Mouse (Mus musculus) embryonic facial prominence, embryonic 13.5 days (tissue): ENCODE data around the gene Atad1. TPM values are rescaled to one million over a fixed set of nuclear protein-coding genes. Genes with fewer than 3 reads are reported as not detected.
"Not testable (repeated sequence)": the region's sequence is repeated elsewhere in the genome, so short reads cannot be mapped to it uniquely, and the experiment has no call there.

Experiments used
- ATAC-seq: fragments of 200-750 bp; cut with Nextera tagmentation; 2 replicates; pipeline ENCODE4 v1.8.0; 2017; ENCODE audit warnings: low read depth; ENCODE audit not compliant: insufficient number of reproducible peaks, insufficient read depth, low FRiP score, low TSS enrichment
- H3K27ac ChIP-seq: fragments of 300-500 bp; sonication (generic); 2 replicates; pipeline ENCODE4 v1.5.1; 2015; ENCODE audit warnings: moderate library complexity, mild to moderate bottlenecking, inconsistent platforms
- H3K27me3 ChIP-seq: fragments of 300-500 bp; sonication (generic); 2 replicates; pipeline ENCODE4 v1.6.1; 2015; ENCODE audit warnings: mild to moderate bottlenecking, inconsistent platforms
- H3K36me3 ChIP-seq: fragments of 300-500 bp; sonication (generic); 2 replicates; pipeline ENCODE4 v1.6.1; 2015; ENCODE audit warnings: mild to moderate bottlenecking, inconsistent platforms
- H3K4me1 ChIP-seq: fragments of 300-500 bp; sonication (generic); 2 replicates; pipeline ENCODE4 v1.6.1; 2015; ENCODE audit warnings: inconsistent platforms
- H3K4me2 ChIP-seq: fragments of 300-500 bp; sonication (generic); 2 replicates; pipeline ENCODE4 v1.6.1; 2015; ENCODE audit warnings: moderate library complexity, mild to moderate bottlenecking, inconsistent platforms
- H3K4me3 ChIP-seq: fragments of 300-500 bp; sonication (generic); 2 replicates; pipeline ENCODE4 v1.5.1; 2015; ENCODE audit warnings: mild to moderate bottlenecking, inconsistent platforms
- H3K9ac ChIP-seq: fragments of 300-500 bp; sonication (generic); 2 replicates; pipeline ENCODE4 v1.6.1; 2015; ENCODE audit warnings: mild to moderate bottlenecking, inconsistent platforms
- H3K9me3 ChIP-seq: fragments of 300-500 bp; sonication (generic); 2 replicates; pipeline ENCODE4 v1.6.1; 2016; ENCODE audit warnings: inconsistent platforms
- WGBS: fragments of 180-500 bp; shearing (Covaris S2); methylation state at CpG from one replicate; pipeline ENCODE4 v1.1.7; 2015; ENCODE audit warnings: mixed read lengths; 5-methylcytosine and 5-hydroxymethylcytosine counted together
- polyA plus RNA-seq: library from polyadenylated mRNA; unstranded; fragments of >200 nt; fragmentation: Nextera tagmentation; extraction: Ambion mirVana; gene quantifications from 2 replicates; pipeline ENCODE4 v1.2.1, GENCODE M21; 2015

Atad1 gene
- 67.0 and 68.3 TPM in 2 replicates for polyA plus RNA-seq

GRCm38 (mm10) chr19:32739686-32740085 is at the start of gene Atad1:
Gene Atad1, minus strand, starts transcription at chr19:32739786.
- no peak for ATAC-seq
- 94% methylated on average over 4 of the region's 4 CpGs for WGBS
- H3K4me3 ChIP-seq: no peak within 1 kb of the TSS
- H3K9ac ChIP-seq: no peak within 1 kb of the TSS
- H3K4me1 ChIP-seq: no peaks in the 10 kb centered on the region
- H3K27ac ChIP-seq: no peak within 1 kb of the TSS
- H3K36me3 ChIP-seq: no peaks in the 10 kb centered on the region
- H3K9me3 ChIP-seq: no peaks in the 10 kb centered on the region; the same call in 1 of the 2 replicates
- H3K27me3 ChIP-seq: no peaks in the 10 kb centered on the region
- H3K4me2 ChIP-seq: no peak within 1 kb of the TSS

DNA sequence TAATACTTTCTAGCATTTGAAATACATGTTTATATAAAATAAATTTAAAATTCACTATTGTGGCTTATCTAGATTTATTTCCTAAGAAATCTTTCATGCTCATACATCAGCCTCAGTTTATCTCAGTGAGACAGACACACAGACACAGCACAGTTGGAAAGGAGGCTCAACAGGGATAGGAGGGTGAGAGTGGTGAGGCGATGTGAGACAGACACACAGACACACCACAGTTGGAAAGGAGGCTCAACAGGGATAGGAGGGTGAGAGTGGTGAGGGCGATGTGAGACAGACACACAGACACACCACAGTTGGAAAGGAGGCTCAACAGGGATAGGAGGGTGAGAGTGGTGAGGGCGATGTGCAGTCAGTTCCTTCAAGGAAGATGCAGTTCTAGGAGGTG is 48.4 kb upstream of the Atad1 start:
- WGBS: 94% methylated on average over 3 of the region's 3 CpGs

DNA sequence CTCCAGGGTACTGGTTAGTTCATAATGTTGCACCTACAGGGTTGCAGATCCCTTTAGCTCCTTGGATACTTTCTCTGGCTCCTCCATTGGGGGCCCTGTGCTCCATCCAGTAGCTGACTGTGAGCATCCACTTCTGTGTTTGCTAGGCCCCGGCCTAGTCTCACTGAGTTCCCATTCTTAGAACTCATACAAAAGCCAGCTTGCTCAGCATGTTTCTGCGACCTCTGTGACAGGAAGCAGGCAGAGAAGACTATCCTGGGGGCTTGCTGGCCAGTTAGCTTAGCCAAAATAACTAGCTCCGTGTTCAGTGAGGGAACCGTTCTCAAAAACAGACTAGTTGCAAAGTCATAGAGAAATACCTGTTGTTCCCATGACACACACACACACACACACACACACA is 47.8 kb upstream of the Atad1 start:
- H3K4me2 ChIP-seq, ATAC-seq, H3K27me3 ChIP-seq, H3K36me3 ChIP-seq, H3K27ac ChIP-seq, H3K4me3 ChIP-seq, H3K9me3 ChIP-seq, H3K9ac ChIP-seq: not testable (repeated sequence)
- peaks cover 24% of the 10 kb centered on the region for H3K4me1 ChIP-seq
- WGBS: 40% methylated on average over 4 of the region's 4 CpGs

More for the DNA sequence above, 48.4 kb upstream of the Atad1 start:
- ATAC-seq, H3K36me3 ChIP-seq, H3K4me3 ChIP-seq, H3K9me3 ChIP-seq, H3K27ac ChIP-seq, H3K4me2 ChIP-seq, H3K27me3 ChIP-seq, H3K9ac ChIP-seq: not testable (repeated sequence)
- peaks cover 23% of the 10 kb centered on the region for H3K4me1 ChIP-seq

DNA sequence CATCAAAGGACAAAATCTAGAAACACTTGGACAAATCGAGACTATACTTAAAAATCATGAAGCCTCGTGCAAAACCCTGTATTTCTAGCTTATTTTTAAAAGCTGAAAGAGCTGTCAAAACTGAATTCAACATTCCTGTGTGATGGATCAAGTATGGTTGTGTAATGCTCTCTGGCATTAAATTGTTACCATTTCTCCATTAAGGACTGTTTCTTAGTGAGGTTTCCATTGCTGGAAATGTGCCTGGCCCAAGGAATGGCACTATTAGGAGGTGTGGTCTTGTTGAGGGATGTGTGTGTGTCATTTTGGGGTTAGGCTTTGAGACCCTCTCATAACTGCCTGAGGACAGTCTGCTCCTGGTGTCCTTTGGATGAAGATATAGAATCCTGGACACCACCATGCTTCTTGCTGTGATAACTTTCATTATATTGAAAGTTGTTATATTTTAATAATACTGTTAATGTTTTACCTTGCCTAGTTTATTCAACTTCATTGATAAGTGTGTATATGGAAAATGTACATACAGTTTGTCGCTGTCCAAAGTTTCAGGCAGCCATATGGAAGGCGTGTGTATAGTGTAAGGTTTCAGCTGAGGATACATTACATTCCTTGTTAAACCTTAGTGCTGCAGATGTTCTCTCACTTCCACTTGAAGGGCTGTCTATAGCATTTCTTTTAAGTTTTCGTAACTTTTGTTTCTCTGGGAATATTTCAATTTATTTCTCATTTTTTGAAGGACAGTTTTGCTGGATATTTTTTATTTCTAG is 41.9 kb upstream of the Atad1 start:
- no peak overlapping the region for H3K27ac ChIP-seq
- H3K9me3 ChIP-seq: no peaks in the 10 kb centered on the region
- H3K4me2 ChIP-seq: no peak overlapping the region
- H3K4me1 ChIP-seq: peaks cover 9% of the 10 kb centered on the region
- ATAC-seq: no peak
- peaks cover 7% of the 10 kb centered on the region; the same call in 1 of the 2 replicates for H3K36me3 ChIP-seq
- no peak overlapping the region for H3K9ac ChIP-seq
- WGBS: 55% methylated on average over 5 of the region's 5 CpGs
- H3K4me3 ChIP-seq: no peak overlapping the region
- no peaks in the 10 kb centered on the region for H3K27me3 ChIP-seq

DNA sequence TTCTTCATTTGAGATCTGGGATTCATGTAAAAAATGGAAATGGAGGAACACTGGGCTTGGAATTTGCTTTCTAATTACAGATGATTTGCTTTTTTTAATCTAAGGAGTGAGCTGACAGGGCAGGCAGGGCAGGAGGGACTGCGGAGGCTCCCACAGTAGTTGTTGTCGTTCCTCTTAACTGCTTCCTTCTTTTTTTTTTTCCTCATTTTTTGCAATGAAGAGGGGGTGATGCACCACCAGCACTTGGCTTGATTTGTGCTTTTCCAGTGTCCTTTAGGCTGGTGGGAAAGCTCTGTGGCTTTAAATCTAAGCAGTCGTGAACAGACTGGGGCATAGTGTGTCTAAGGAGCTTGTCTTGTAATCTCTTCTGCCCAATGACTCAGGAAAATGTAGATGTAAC is 39.5 kb upstream of the Atad1 start:
- H3K9me3 ChIP-seq: no peaks in the 10 kb centered on the region
- H3K9ac ChIP-seq: no peak overlapping the region
- no peak overlapping the region for H3K27ac ChIP-seq
- ATAC-seq: no peak
- no peaks in the 10 kb centered on the region for H3K27me3 ChIP-seq
- H3K4me3 ChIP-seq: no peak overlapping the region
- H3K4me2 ChIP-seq: no peak overlapping the region
- no peaks in the 10 kb centered on the region for H3K36me3 ChIP-seq
- H3K4me1 ChIP-seq: peaks cover 9% of the 10 kb centered on the region
- 63% methylated on average over 3 of the region's 3 CpGs for WGBS

DNA sequence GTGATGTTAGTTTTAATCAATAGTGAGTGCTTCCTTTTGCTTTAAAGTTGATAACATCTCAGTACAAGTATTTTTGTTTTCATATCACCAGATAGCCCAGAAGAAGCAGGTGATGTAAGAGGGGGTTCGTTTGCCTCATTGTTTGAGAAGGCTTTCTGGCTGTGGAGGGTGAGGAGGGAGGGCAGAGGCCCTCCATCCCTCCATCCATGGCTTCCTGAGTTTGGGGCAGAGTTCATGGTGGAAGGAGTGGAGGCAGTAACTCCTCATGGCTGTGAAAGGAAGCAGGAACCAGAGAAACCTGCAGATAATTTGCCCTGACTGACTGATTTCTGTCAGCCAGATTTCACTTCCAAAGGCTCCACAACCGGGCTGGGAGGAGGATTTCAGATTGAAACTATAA is 38.8 kb upstream of the Atad1 start:
- H3K4me2 ChIP-seq: no peak overlapping the region
- peaks cover 9% of the 10 kb centered on the region for H3K4me1 ChIP-seq
- no peak overlapping the region for H3K27ac ChIP-seq
- H3K9ac ChIP-seq: no peak overlapping the region
- H3K4me3 ChIP-seq: no peak overlapping the region
- no peak for ATAC-seq
- no peaks in the 10 kb centered on the region for H3K9me3 ChIP-seq
- 29% methylated on average over 2 of the region's 2 CpGs for WGBS
- H3K27me3 ChIP-seq: no peaks in the 10 kb centered on the region
- peaks cover 4% of the 10 kb centered on the region for H3K36me3 ChIP-seq

DNA sequence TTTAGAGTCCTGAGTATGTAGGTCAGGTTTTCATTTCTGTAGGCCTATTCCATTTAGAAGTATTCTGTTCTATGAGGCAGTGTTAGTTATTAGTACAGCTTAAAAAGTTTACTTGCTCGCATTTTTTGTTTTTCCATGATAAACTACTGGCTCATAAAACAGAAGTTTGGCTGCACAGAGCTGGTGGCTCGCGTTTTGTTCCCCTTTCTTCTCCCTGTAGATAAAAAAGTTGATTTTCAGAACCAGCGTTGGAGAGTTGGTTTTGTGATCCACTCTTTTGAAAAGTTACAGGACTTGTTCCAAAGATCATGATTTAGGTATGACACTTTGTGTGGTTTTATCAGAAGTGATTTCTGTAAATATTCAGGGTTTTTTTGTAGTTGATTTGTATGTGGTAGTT is 22.9 kb upstream of the Atad1 start:
- peaks cover 20% of the 10 kb centered on the region for H3K4me1 ChIP-seq
- H3K9ac ChIP-seq: no peak overlapping the region
- no peak overlapping the region for H3K4me3 ChIP-seq
- no peaks in the 10 kb centered on the region for H3K27me3 ChIP-seq
- H3K27ac ChIP-seq: no peak overlapping the region
- H3K4me2 ChIP-seq: peak overlapping the region; percentile 24
- 79% methylated on average over 4 of the region's 4 CpGs for WGBS
- H3K9me3 ChIP-seq: no peaks in the 10 kb centered on the region
- H3K36me3 ChIP-seq: peaks cover 16% of the 10 kb centered on the region
- no peak for ATAC-seq

GRCm38 (mm10) chr19:32761162-32761561 is 21.6 kb upstream of the Atad1 start:
- WGBS: 50% methylated on average over 4 of the region's 4 CpGs
- H3K27me3 ChIP-seq: no peaks in the 10 kb centered on the region
- peaks cover 20% of the 10 kb centered on the region for H3K4me1 ChIP-seq
- no peak overlapping the region for H3K9ac ChIP-seq
- H3K9me3 ChIP-seq: no peaks in the 10 kb centered on the region
- H3K4me2 ChIP-seq: peak overlapping the region; percentile 91
- peak overlapping the region; percentile 41 for H3K4me3 ChIP-seq
- no peak overlapping the region for H3K27ac ChIP-seq
- H3K36me3 ChIP-seq: peaks cover 12% of the 10 kb centered on the region
- no peak for ATAC-seq

DNA sequence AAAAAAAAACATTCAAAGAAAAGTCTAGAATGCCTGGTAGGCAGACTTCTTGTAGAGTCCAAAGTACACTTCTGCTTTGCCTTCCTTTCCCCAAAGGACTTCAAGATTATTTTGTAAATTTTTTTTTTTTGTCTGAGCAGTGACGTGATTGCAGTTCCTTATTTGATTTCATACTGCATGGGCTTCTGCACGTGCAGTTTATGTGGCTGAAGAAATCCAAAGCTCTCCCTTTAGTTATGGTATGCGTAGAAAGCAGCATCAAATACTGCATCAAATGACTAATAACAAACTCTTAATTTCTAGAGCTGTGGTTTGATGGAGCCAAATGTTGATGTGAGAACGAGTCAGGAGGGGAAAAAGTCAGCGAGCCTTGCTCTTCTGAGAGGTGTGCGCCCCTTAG is 20.9 kb upstream of the Atad1 start:
- Histone ChIP-seq H3K36me3 (0 out of 2 replicates have a peak, but pooled peaks cover 7% of the 10 kb centered on the region), H3K27ac (no peak overlapping the region), H3K9ac (peak overlapping the region; percentile 61; the same call in 1 of the 2 replicates), H3K27me3 (0 out of 2 replicates have a peak, but pooled peaks cover under 1% of the 10 kb centered on the region), H3K9me3 (no peaks in the 10 kb centered on the region), H3K4me3 (peak overlapping the region; percentile 41), H3K4me1 (peaks cover 22% of the 10 kb centered on the region), H3K4me2 (peak overlapping the region; percentile 91)
- WGBS: 24% methylated on average over 6 of the region's 6 CpGs
- no peak for ATAC-seq

- H3K36me3 ChIP-seq: 0 out of 2 replicates have a peak, but pooled peaks cover 7% of the 10 kb centered on the region
- no peak for ATAC-seq
- H3K9ac ChIP-seq: peak overlapping the region; percentile 100
- WGBS: 2% methylated on average over 8 of the region's 8 CpGs
- H3K4me1 ChIP-seq: peaks cover 23% of the 10 kb centered on the region
- H3K27me3 ChIP-seq: peaks cover 11% of the 10 kb centered on the region
- H3K9me3 ChIP-seq: no peaks in the 10 kb centered on the region
- no peak overlapping the region for H3K27ac ChIP-seq
- peak overlapping the region; percentile 91 for H3K4me2 ChIP-seq
- H3K4me3 ChIP-seq: peak overlapping the region; percentile 97
Measured at GRCm38 (mm10) chr19:32759357-32760024, 19.9 kb upstream of the Atad1 start.

GRCm38 (mm10) chr19:32758793-32759161 is 19.2 kb upstream of the Atad1 start:
- H3K9ac ChIP-seq: peak overlapping the region; percentile 100
- peaks cover 16% of the 10 kb centered on the region for H3K27me3 ChIP-seq
- no peak for ATAC-seq
- under 1% methylated on average over 11 of the region's 11 CpGs for WGBS
- peaks cover 20% of the 10 kb centered on the region for H3K4me1 ChIP-seq
- no peak overlapping the region for H3K27ac ChIP-seq
- H3K36me3 ChIP-seq: 0 out of 2 replicates have a peak, but pooled peaks cover 6% of the 10 kb centered on the region
- H3K4me2 ChIP-seq: peak overlapping the region; percentile 91
- no peaks in the 10 kb centered on the region for H3K9me3 ChIP-seq
- H3K4me3 ChIP-seq: peak overlapping the region; percentile 97
